Mouse (Mus musculus): ENCODE results near the gene Cd6.

The Cd6 gene

DNA sequence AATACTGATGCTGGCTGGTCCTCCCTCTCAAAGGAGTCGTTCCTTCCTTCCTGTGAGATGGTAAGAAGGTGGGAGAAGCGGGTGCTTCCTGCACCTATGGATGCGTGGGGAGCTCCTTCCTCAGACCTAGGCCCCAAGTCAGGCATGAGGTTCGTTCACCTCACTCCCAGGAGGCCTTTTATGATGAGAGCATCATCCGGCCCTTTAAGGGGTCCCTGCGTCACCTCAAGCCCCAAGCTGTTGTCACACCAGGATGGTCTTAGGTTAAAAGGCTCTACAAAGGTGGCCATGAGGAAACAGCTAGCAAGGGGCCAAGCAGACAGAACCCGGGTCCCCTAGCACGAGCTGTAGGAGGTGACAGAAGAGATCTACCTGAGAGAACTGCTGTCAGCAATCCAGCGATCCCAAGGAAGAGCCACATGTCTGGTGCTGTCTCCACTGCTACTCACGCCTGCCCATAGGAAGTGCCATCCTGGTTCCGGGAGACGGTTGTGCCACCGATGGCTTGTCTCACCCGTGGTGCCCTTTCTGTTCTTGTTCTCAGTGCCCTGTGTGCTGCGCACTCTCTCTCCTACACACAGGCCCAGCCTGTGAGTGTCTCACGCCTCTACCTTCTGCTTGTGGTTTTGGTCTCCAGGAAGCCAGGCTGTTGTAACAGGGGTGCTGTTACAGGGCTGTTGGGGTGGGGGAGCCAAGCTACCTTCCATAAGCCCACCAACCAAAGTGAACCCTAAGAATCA, at the start of gene Cd6:
Gene Cd6, minus strand, starts transcription at position 623 of the 740 bp plus-strand sequence.
- DNase-seq (ENCODE audit: low read depth, low spot score) = no peak

DNA sequence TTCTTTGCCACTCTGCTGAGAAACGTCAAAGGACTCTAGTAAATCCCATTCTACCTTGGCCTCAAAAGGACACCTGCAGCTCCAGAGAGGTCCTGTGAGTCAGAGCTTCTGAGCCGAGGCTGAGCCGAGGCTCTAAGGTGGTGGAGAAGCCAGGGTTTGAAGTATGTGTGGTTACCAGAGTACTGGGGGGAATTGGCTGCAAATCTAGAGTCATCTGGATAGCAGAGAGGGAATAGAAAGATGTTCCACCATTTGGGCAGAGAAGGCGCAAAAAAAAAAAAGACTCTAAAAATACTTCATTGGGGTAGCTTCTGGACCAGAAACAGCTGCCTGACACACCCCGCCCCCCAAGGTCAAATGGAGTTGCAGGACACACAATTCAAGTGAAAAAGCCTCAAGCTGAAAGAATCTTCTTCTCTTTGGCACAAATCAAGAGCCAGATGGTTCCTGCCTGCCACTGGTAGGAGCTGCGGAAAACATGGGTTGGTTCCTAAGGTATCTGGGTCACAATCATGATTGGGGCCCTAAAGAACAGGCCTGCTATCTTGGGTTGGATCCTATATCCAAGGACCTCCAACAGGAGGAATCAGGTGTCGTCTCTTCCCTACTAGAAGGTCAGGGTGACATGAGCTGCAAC, 48.5 kb upstream of the Cd6 start:
- no peak for DNase-seq (ENCODE audit: low read depth, low spot score)

DNA sequence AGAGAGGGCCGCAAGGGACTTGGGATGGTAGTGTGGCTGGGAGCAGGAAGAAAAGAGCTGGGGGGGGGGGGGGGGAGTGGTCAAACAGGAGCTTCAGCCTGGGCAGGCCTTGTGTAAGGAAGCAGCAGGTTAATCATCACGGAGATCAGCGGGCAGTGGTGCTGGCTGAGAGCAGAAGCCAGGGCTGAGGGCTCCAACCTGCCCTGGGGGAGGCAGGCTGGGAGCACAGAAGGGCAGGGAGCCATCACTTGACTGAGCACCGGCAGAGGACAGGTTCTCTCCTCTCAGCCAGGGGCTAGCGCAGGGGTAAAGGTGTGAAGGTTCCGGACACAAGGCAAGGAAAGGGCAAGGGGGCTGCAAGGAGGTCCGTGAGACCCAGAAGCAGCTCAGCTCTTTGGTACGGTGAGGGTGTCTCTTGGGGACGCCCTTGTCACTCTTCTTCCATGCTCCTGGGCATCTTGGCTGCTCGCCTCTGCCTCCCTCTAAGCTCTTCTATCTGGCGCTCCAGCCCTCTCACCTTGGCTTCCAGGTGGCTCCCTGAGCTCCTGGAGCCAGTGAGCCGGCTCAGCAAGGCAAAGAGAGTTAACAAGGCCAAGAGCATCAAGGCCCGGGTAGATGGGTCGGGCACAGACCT, 41.6 kb upstream of the Cd6 start:
- DNase-seq (ENCODE audit: low read depth, low spot score) = no peak

DNA sequence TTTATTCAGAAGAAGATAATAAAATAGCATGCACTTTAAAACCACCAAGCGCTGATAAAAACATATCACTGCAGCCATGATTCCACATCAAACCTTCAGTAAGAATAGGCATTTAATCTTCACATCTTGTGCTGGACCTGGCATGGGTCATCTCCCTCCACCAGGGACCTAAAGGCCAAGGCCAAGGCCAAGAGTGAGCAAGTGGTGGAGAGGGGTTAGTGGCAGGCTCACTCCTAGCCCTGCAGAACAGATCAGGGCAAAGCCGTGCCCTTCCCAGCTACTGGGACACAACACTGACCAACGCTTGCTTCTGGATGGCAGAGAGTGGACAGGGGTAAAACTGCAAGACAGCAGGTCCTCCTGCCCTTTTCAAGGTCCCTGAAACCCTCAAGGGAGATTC, 40.8 kb upstream of the Cd6 start:
- DNase-seq (ENCODE audit: low read depth, low spot score) = no peak

DNA sequence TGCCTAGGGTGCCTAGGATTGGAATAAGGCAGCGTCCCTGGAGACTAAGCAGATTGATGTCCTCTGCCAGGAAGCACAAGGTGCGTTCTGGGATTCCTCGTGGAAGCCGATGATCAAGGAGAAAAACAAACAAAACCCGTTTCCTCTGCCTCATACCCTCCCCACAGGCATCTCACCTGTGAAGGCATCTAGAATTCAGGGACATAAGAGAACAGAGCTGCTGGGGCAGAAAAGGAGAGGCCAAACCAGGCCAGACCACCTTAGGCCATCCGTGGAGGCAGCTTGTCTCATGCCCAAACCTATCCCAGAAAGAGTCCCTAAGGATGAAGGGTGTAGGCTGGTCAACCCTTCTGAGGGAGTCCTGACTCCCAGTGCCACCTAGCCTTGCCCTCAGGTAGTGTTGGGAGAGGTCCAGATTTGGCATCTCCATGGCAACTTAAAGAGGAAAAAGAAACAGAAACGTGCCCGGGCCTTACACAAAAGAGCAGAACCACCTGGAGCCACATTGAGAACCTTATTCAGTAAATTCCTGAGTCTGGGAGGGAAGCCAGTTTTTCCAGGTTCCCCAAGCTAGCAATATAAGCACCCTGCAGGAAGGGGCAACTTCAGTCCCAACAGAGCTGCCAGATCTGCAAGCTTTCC, 40.1 kb upstream of the Cd6 start, which contains the start of gene Tmem132a:
Gene Tmem132a, minus strand, starts transcription at position 55 of the 642 bp plus-strand sequence.
- DNase-seq (ENCODE audit: low read depth, low spot score) = no peak

DNA sequence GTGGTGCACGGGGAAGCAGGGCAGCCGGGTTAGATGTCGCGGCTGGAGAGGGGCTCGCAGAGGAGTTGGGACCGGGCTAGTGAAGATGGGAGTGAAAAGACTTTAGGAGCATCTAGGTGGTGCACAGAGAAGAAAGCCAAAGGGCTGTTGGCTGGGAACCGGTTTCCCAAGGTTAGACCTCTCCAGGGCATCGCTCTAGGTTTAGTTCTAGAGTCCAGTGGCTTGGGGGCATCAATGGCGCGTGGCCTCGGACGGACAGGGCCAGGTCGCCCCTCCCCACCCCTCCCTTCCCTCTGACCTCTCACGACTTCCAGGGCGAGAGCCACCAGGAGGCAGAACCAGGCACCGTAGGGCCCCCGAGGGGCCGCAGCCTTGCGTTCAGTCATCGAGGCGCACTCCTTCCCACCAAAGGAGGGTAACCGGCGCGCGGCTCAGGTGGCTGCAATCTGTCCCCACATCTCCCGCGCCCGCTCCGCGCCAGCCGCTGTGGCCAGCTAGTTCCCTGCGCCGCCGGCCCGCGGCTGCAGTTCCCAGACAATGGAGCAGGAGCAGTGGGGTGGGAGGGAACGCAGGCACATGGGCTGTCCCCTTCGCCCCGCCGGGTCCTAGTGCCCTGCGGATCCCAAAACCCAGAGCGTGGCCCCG, 39.5 kb upstream of the Cd6 start:
- no peak for DNase-seq (ENCODE audit: low read depth, low spot score)

DNA sequence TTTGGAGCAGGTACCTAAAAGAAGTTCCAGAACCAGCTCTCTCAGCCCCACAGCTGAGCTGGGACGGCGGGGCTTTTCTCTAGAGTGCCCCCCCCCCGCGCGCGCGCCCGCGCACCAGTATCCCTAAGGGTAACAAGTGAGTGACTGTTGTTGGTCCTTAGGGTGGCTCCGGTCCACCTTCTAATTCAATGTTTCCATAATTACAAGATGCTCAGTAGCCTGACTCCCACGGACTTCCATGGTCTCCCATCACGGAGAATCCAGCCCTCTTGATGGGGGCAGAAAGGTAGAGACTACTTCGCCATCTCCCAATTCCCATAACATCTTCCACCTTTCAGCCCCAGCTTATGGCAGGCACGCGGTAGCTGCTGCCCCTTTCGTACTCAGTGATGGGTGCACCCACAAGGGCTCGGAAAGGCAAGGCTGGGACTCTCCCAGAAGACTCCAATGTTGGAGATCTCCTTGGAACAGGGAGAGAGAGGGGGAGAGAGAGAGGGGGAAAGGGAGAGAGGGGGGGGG, 38.8 kb upstream of the Cd6 start:
- DNase-seq (ENCODE audit: low read depth, low spot score) = no peak

DNA sequence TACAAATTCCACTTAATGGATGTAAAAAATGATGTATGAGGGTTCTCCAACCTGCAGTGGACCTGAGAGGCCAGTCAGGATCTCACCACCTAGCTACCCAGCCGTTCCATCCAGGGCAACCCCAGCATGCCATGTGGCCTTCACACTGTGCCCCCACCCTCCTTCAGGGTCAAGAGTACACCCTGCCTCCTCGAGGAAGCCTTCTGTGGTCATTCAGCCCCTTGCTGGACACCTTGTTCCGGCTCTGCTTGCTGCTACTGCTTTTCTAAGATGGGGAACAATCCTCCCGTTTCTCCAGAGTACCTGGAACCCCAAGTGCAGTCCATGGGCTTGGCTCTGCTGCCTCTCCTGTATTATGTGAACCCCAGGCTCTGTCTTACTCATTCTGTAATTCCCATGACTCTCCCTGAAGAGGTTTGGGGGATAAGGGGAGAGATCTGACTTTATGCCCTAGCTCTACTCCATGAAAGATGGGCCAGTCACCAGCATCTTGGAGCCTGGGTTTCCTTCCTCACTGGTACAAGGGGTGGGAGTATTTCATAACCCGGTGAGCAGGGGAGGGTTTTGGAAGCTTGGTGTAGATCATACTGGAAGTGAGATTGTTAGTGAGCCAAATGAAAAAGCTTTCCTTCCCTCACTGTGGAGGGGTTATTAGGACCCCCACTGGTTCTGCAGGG, 38.2 kb upstream of the Cd6 start:
- DNase-seq (ENCODE audit: low read depth, low spot score) = no peak

DNA sequence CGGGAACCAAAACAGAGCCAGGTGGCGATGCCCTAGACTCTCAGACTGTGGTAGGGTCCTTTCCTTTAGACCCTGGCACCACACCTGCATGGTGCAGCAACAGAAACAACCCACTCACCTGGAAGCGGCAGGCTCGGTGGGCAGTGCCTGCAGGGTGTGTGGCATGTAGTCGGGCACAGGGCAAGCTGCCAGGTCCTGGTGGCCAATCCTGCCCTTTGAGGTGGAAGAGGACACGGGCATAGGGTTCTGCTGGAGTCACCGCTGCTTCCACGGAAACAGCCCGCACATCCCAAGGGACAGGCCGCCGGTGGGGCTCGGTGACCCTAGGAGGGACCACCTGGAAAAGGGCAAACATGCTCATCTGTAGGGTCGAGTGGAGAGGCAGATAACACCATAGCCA, 36.5 kb upstream of the Cd6 start:
- DNase-seq (ENCODE audit: low read depth, low spot score) = no peak

DNA sequence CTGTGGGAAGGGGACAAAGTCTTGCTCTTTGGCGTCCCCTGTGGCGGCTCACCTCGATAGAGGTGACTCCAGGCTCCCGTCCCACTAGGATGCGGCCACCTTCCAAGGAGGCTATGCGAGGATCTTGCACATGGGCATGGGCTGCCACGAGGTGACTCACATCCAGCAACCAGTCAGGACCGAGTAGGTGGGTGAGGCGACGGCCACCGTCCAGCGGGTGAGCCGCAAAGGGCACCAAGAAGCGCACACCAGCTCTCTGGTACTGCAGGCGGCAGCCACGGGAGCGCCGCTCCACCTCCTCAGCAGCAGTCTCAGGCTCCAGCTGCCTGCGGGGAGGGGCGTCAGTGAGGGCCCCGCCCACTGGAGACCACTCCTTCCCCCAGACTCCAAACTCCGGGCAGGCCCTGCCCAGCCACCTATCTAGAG, 30.2 kb upstream of the Cd6 start:
- no peak for DNase-seq (ENCODE audit: low read depth, low spot score)

DNA sequence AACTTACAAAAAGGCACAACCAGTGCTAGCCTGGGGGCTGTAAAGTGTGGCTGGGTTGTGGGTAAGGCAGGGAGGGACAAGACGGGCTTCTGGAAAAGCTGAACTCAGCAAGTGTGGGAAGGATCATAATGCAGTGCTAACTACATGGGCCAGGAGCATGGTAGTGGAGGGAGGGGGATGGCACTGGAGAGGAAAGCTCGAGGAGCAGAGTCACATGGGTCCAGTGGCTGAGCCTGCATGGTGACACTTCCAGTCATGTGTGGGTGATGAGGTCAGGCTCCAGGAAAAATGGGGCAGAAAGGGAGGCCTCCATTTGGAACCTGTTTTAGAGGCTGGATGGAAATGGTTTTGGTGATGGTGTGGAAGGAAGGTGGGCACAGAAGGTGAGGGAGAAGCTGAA, 26.7 kb upstream of the Cd6 start:
- DNase-seq (ENCODE audit: low read depth, low spot score) = no peak

DNA sequence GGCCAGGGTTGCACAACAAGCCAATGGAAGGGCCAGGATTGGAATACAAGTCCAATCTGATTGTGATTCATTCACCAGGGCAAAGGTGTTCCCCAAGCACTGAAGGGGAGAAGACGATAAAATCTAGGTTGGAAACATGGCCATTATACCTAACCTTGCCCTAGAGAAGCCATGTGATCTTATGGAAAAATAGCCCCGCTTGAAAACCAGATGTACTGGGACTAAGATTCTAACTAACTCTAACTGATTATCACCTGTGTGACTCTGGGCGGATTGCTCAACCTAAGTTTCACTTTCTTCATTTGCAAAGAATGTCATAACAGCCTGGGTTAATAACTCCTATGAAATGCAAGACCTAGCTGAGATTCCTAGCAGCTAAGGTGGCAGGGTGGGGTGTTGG, 25.6 kb upstream of the Cd6 start:
- no peak for DNase-seq (ENCODE audit: low read depth, low spot score)

DNA sequence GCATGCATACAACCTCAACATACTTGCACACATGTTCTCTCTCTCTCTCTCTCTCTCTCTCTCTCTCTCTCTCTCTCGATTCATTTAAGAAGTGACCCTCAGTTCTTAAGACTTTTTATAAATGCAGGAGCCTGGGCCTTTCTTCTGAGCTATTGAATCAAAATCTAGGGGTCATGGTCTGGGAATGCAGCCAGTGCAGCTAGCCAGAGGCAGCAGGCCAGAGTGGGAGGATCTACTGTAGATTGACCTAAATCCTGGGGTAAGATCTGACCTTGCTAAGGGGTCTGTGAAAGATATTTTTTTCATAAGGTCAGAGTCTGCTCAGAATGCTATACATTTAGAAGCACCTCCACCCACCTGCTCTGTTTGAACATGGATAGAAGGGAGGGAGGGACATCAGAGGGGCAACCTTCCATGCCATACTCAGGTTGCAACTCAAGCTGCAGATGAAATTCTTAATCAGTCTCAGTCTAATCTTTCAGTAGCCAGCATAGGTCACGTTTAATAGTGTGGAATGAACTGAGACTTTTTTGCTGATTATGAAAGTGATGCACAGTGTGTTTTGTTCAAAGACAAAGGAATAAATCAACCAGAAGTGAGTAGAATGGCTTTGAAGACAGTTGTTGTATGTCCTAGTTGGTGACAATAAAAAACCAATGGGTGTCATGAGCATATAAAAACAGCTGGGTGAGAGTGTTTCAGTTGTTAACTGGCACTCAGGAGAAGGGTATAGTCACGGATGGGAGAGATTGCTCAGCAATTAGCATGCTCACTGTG, 17.6 kb upstream of the Cd6 start:
- no peak for DNase-seq (ENCODE audit: low read depth, low spot score)

DNA sequence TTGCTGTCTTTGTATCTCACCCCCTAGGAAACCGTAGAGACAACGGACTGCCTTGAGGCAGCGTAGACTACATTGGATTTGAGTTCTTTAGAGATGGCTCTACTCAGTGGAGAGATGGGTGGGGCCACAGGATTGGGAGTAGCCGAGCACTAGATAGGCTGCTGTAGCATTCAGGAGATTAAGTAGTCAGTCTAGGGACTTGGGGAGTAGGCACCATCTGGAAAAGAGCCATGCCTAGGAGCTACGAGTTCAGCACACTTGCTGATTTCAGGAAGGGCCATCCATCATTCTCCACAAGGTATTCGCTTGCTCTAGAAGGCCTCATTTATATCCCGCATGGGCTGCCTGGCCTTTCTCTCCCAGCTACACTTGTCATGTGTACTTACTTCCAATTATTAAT, 16.3 kb upstream of the Cd6 start:
- no peak for DNase-seq (ENCODE audit: low read depth, low spot score)

DNA sequence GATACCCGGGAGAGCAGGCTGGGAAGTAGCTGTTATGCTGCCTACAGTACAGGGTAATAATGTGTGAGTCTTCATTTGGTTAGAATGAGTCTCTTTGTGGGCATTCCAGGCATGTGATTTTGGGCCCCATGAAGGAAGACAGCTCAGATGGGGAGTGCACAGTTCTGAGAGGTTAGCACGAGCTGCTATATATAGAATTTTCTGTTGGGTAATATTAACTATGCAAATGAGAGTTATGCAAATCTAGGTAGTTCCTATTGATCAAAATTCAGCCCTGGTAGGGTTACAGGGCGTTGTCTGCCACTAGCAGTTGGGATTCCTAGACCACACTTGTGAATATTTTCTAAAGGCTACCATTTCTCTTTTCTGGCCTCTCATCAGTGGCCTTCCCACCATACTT, 15.6 kb upstream of the Cd6 start:
- no peak for DNase-seq (ENCODE audit: low read depth, low spot score)

DNA sequence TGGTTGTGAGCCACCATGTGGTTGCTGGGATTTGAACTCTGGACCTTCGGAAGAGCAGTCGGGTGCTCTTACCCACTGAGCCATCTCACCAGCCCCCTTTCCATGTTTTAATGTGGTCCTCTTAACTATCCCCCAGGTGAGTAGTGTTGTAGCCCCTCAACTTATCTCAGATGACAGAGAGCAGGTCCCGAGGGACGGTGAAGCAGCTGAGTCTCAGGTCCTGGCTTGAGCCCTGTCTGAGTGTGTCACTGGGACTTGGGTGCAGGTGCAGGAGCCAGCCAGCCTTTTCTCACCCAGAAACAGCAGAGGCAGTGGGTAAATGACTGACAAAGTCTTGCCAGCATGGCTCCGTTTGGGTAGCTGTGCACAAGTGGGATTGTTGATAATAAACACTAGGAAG, 14.3 kb upstream of the Cd6 start:
- no peak for DNase-seq (ENCODE audit: low read depth, low spot score)

DNA sequence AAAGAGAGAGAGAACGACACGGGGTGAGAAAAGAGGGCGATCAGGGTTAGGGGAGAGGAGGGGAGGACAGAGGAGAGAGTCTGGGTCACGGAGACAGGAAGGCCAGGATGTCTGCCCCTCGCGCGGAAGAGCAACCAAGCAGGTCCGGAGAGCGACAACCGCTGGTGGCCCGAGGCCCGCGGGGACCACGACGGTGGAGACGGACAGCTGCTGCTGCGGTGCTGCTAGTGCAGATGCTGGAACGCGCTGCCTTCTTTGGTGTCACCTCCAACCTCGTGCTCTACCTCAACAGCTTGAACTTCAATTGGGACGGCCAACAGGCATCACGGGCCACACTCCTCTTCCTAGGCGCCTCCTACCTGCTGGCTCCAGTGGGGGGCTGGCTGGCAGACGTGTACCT, 13.1 kb upstream of the Cd6 start:
- DNase-seq (ENCODE audit: low read depth, low spot score) = no peak

DNA sequence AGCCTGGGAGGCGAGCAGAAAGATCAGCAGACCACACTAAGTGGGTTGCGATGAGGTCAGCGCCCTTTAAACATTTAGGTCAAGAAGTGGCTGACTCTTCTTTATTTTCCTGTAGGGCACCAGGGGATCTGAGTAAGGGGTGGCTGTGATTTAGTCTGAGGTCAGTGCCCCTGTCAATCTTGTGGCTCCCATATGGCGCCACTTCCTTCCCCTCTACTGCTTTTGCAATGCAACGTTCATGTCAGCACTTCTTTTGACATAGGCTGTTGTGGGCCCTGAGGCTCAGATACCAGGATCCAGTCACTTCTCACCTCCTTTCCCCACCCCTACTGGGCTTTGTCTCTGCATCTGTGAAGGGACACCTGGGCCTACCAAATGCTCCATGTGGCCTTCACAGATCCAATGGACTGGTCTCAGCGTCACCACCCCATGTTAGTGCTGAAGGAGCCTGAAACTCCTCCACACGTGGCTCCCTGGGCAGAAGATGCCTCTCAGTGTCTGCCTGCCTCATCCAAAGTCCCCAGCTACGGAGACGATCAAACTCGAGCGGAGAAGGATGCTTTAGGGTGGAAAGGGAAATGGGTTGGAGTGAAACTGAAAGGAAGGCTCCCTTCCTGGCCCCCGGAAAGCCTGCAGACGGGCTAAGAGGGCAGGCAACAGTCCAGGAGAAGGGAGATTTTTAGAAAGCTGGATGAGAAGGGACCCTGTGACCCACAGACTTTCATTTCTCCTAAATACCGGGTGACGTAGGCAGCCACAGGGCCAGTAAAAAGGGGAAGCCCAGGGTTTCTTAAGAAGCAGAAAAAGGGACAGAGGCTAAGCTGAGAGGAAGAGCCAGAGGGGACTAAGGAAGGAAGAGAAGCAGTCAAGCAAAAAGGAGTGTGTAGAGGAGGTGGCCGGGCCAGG, 12.1 kb upstream of the Cd6 start:
- DNase-seq (ENCODE audit: low read depth, low spot score) = no peak
